Mouse (Mus musculus): ENCODE data around the gene Scgb2b12. TPM values are rescaled to one million over a fixed set of nuclear protein-coding genes. Genes with fewer than 3 reads are reported as not detected.
"Not testable (repeated sequence)": the region's sequence is repeated elsewhere in the genome, so short reads cannot be mapped to it uniquely, and the experiment has no call there.

Scgb2b12 gene
- not detected in 2 replicates for polyA plus RNA-seq (2012; rRNA removed)

GRCm38 (mm10) chr7:32327145-32327544 lies at the start of gene Scgb2b12:
Gene Scgb2b12 (minus strand): TSS chr7:32327245.
- H3K27ac ChIP-seq (ENCODE audit: insufficient read depth, low read length); H3K4me3 ChIP-seq (ENCODE audit: insufficient read depth, low read length); H3K4me1 ChIP-seq (ENCODE audit: control insufficient read depth, insufficient read depth, low read length): not testable (repeated sequence)

GRCm38 (mm10) chr7:32333882-32334281 lies 6.8 kb upstream of the Scgb2b12 start, which contains the start of gene Scgb1b12:
Gene Scgb1b12 (plus strand): TSS chr7:32334182.
- not testable (repeated sequence) for H3K4me1 ChIP-seq (ENCODE audit: control insufficient read depth, insufficient read depth, low read length); H3K4me3 ChIP-seq (ENCODE audit: insufficient read depth, low read length)

More at GRCm38 (mm10) chr7:32333882-32334281, 6.8 kb upstream of the Scgb2b12 start, which contains the start of gene Scgb1b12:
- not testable (repeated sequence) for H3K27ac ChIP-seq (ENCODE audit: insufficient read depth, low read length)

Other genes with a start within 250 kb of the Scgb2b12 start
- gene Scgb1b10, start 226.4 kb downstream of the Scgb2b12 start, polyA plus RNA-seq (2012; rRNA removed), result not detected in 2 replicates
- not detected in 2 replicates for gene Scgb2b11, start 116.1 kb downstream of the Scgb2b12 start, polyA plus RNA-seq (2012; rRNA removed)
- gene Scgb1b11, start 104.4 kb downstream of the Scgb2b12 start, polyA plus RNA-seq (2012; rRNA removed), result not detected in 2 replicates
- not detected in 2 replicates for gene Scgb1b12, start 6.9 kb upstream of the Scgb2b12 start, polyA plus RNA-seq (2012; rRNA removed)
- not detected in 2 replicates for gene Scgb1b29, start 114.3 kb upstream of the Scgb2b12 start, polyA plus RNA-seq (2012; rRNA removed)